Mouse (Mus musculus) forebrain, embryonic 10.5 days (tissue): ENCODE measurements around the gene 1190002N15Rik. TPM values are rescaled to one million over a fixed set of nuclear protein-coding genes. Genes with fewer than 3 reads are reported as not detected.

Experiments used
- DNase-seq: peaks from one replicate; pipeline ENCODE4 v3.0.0-alpha.2; 2017; ENCODE audit warnings: low spot score; ENCODE audit errors: extremely low spot score
- H3K27ac ChIP-seq: fragments of 300-500 bp; sonication (generic); 2 replicates; pipeline ENCODE4 v1.5.1; 2016; ENCODE audit warnings: mild to moderate bottlenecking
- H3K27me3 ChIP-seq: fragments of 300-500 bp; sonication (generic); 2 replicates; pipeline ENCODE4 v1.6.1; 2016; ENCODE audit warnings: mild to moderate bottlenecking; ENCODE audit not compliant: poor library complexity, severe bottlenecking
- H3K36me3 ChIP-seq: fragments of 300-500 bp; sonication (generic); replicated peaks from 2 replicates; pipeline ENCODE4 v1.6.1; 2016; ENCODE audit warnings: mild to moderate bottlenecking, moderate library complexity
- H3K4me1 ChIP-seq: fragments of 300-500 bp; sonication (generic); 2 replicates; pipeline ENCODE4 v1.6.1; 2016
- H3K4me3 ChIP-seq: fragments of 300-500 bp; sonication (generic); 2 replicates; pipeline ENCODE4 v1.5.1; 2016; ENCODE audit warnings: mild to moderate bottlenecking, moderate library complexity
- H3K9me3 ChIP-seq: fragments of 300-500 bp; sonication (generic); 2 replicates; pipeline ENCODE4 v1.6.1; 2016; ENCODE audit warnings: mild to moderate bottlenecking, moderate library complexity
- WGBS: fragments of 180-500 bp; shearing (Covaris S2); methylation state at CpG from one replicate; pipeline ENCODE4 v1.1.7; 2016; 5-methylcytosine and 5-hydroxymethylcytosine counted together
- polyA plus RNA-seq: library from polyadenylated mRNA; unstranded; fragments of >200 nt; fragmentation: Nextera tagmentation; extraction: Ambion mirVana; gene quantifications from 2 replicates; pipeline ENCODE4 v1.2.1, GENCODE M21; 2016

1190002N15Rik gene
- polyA plus RNA-seq, 1 experiment from 2014 or later: 3.9 TPM

DNA sequence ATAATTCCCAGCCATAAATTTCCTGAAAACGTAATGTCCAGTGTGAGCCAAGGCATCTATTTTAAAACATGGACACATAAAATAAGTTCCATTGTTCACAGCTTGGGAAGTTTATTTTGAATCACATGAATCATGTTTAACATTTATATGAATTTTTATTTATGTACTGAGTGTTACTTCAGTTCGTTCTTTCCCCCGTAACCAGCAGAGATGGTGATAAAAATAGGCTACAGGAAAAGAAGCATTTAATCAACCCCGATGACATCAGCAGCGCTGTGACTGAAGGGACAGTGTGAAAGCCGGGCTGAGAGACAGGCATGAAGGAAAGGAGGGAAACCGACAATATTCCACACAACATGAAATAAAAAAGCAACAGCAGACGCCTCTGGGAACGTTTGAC, 46.4 kb downstream of the 1190002N15Rik start:
- Histone ChIP-seq H3K4me3 (no peak overlapping the region), H3K4me1 (no peaks in the 10 kb centered on the region), H3K27me3 (no peaks in the 10 kb centered on the region), H3K36me3 (no peaks in the 10 kb centered on the region), H3K9me3 (no peaks in the 10 kb centered on the region), H3K27ac (no peak overlapping the region)
- WGBS: 90% methylated on average over 9 of the region's 9 CpGs
- no peak for DNase-seq

DNA sequence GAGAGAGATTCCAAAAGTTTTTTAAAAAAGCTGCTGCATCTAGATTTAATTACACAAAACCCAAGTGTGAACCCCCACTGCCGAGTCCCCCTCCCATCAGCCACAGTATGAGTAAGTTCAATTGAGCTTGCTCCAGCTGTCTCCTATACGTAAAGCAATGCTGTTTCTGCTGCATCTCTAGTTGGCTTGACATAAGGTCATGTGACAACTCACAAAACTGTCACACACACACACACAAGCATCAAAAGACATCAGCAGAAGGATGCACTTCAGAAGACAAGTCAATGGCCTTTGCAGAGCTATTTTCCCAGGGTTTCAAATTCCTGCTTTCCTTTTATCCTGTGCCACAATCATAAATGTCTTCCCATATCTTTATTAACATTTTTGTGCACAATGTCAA, 49.9 kb downstream of the 1190002N15Rik start:
- DNase-seq: no peak
- 92% methylated on average over 2 of the region's 2 CpGs for WGBS
- no peaks in the 10 kb centered on the region for H3K4me1 ChIP-seq

DNA sequence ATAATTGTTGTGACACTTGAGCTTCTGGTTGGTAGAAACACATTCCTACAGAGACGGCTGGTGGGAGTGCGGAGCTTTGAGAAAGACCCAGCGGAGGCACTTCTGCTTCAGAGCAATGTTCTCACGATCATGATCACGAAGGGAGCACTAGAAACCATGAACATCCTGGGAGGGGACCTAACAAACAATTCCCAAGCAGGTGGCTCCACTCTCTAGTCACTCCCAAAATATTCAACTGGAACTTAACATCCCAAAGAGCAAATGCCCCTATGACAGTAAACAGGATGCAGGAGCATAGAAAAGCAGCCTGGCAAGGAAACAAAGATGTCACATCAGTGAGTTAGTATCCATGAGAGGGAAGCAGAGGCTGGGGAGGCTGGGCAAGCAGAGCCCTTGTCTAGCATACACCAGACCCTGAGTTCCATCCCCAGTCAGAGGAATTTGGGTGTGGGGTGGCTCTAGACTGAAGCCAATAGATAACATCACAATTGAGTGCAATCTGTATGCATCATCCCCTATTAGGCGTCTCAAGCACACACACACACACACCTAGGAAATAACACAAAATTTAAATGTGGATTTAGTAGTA, 54.5 kb downstream of the 1190002N15Rik start:
- no peaks in the 10 kb centered on the region for H3K4me1 ChIP-seq

More for the DNA sequence above, 49.9 kb downstream of the 1190002N15Rik start:
- Histone ChIP-seq H3K36me3 (no peaks in the 10 kb centered on the region), H3K9me3 (no peaks in the 10 kb centered on the region), H3K27ac (no peak overlapping the region), H3K4me3 (no peak overlapping the region), H3K27me3 (no peaks in the 10 kb centered on the region)

DNA sequence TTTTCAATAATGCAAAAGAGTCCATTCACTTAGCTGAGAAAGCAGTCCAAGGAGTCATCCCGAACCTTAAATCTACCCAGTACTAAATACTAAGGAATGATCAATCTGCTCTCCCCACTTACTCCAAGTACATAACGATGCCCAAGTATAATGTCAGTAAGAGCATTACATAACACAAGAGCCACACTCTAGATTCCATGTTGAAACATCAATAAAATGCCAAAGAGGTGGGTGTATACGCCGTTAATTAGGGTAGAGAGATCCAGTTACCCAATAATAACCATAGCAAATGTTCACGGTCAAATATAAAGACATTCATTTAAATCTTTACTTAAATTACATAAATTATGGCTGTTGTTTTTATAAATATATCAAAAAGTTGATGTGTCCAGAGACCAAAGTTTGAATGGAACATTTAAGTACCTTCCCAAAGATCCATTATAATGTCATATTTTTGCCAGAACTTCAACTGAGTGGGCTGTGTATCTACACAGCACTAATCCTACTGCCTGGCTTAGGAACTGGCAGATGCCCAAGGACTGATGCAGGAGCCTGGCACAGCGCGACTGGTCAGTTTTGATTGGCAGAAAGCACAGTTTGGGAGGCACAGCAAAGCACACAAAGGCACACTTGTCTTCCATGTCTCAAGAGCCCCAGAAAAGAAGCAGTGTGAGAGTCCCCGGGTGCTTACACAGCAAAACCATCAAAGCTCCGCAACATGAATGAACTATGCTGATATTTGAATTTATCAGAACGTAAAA, 55.5 kb downstream of the 1190002N15Rik start:
- Histone ChIP-seq H3K4me1 (no peaks in the 10 kb centered on the region), H3K27me3 (no peaks in the 10 kb centered on the region), H3K4me3 (no peak overlapping the region), H3K36me3 (no peaks in the 10 kb centered on the region), H3K27ac (no peak overlapping the region), H3K9me3 (no peaks in the 10 kb centered on the region)
- 88% methylated on average over 10 of the region's 10 CpGs for WGBS
- DNase-seq: no peak

More for the DNA sequence above, 54.5 kb downstream of the 1190002N15Rik start:
- Histone ChIP-seq H3K27ac (no peak overlapping the region), H3K9me3 (no peaks in the 10 kb centered on the region), H3K27me3 (no peaks in the 10 kb centered on the region), H3K36me3 (no peaks in the 10 kb centered on the region), H3K4me3 (no peak overlapping the region)
- WGBS: 87% methylated on average over 6 of the region's 6 CpGs
- no peak for DNase-seq

DNA sequence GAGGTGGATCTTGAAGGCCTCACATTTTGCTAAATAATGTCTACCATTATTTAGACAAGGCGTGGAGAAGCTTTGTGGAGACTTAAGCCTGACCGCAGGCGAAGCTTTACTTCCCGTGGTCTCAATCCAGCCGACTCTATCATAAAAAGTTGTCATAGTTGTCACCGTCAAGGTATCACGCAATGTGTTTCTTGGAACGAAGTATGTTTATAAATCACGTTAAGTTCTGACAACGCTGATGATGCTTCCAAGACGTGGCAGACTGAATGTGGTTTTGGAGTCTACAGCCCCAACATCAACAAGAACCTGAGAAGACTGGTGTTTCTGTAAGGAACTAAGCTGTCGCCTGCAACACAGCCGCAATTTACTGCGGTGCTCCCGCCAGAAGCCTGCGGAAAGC, 56.8 kb downstream of the 1190002N15Rik start:
- Histone ChIP-seq H3K27ac (no peak overlapping the region), H3K9me3 (no peaks in the 10 kb centered on the region), H3K36me3 (no peaks in the 10 kb centered on the region), H3K4me3 (no peak overlapping the region), H3K27me3 (no peaks in the 10 kb centered on the region), H3K4me1 (no peaks in the 10 kb centered on the region)
- WGBS: 95% methylated on average over 16 of the region's 16 CpGs
- DNase-seq: no peak

DNA sequence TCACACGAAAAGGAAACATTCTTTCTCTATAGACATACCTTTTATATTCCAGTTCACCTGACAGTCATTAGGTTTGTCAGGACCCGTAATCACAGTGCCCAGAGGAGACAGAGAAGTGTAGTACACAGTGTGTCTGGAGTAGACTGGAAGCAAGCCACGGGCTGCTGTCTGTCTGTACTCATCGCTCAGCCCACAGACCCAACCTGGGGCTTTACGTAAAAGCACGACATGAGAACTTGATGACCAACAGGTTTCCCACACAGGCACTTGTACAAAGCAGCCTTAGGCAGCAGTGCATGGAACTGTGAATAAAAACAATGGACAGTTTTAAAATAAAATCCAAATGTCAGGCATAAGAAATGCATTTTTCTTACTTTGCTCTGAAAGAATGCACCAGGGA, 58.5 kb downstream of the 1190002N15Rik start:
- Histone ChIP-seq H3K27me3 (no peaks in the 10 kb centered on the region), H3K27ac (no peak overlapping the region), H3K4me1 (no peaks in the 10 kb centered on the region), H3K9me3 (no peaks in the 10 kb centered on the region), H3K4me3 (no peak overlapping the region), H3K36me3 (no peaks in the 10 kb centered on the region)
- no peak for DNase-seq
- WGBS: 88% methylated on average over 6 of the region's 6 CpGs

DNA sequence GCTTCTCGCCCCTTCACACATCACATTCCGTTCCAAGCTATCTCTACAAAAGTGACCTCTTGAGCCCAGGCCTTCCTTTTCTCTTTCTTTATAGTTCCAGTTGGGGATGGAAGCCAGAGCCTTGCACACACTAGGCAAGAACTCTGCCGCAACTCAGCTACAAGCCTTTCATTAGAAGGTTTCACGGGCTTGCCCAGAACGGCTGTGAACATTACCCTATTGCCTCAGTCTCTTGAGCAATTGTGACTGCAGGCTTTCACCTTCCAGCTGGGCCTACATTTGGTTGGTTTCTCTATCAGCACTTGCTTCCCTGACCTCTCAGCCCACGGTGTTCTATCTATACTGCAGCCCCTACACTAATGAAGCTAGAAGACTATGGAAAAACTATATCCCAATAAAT, 58.9 kb downstream of the 1190002N15Rik start:
- Histone ChIP-seq H3K27me3 (no peaks in the 10 kb centered on the region), H3K36me3 (no peaks in the 10 kb centered on the region), H3K9me3 (no peaks in the 10 kb centered on the region), H3K27ac (no peak overlapping the region), H3K4me1 (no peaks in the 10 kb centered on the region), H3K4me3 (no peak overlapping the region)
- DNase-seq: no peak
- WGBS: 93% methylated on average over 6 of the region's 6 CpGs

DNA sequence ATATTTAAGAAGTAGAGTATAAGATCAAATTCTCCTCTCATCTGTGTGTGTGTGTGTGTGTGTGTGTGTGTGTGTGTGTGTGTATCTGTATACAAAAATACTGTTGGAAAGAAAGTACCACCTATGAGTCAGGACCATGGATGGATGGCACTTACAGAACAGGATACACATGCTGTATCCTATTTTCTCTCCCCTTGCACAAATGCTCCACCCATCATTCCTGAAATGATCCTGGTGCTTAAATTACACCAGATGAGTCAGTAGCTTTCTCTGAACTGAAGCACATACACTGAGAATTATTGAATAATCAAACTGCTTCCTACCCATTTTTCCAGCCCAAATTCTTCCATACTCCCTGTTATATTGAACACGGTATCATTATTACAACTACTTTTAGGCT, 61.9 kb downstream of the 1190002N15Rik start:
- H3K4me3 ChIP-seq: no peak overlapping the region
- no peaks in the 10 kb centered on the region for H3K9me3 ChIP-seq
- H3K27me3 ChIP-seq: no peaks in the 10 kb centered on the region
- 93% methylated on average over 1 of the region's 1 CpGs for WGBS
- DNase-seq: no peak
- H3K36me3 ChIP-seq: no peaks in the 10 kb centered on the region
- H3K27ac ChIP-seq: no peak overlapping the region
- no peaks in the 10 kb centered on the region for H3K4me1 ChIP-seq

DNA sequence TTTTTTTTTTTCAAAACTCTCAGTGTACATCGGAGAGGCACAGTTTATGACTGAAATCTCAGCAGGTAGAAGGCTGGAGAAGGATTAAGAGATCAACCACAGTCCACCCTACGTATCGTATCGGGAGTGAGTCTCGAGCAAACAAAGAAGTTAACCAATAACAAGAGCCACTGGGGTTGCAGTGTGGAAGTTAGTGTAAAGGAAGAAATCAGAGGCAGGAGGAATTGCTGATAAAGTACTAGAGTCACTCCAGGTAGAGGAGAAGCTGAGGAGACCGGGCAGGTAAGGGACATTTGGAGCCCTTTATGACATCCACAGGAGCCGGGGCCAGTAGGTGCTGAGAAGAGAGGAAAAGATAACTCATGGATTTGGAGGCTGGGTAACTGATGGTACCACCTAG, 64.0 kb downstream of the 1190002N15Rik start:
- WGBS: 86% methylated on average over 7 of the region's 7 CpGs
- no peak for DNase-seq

DNA sequence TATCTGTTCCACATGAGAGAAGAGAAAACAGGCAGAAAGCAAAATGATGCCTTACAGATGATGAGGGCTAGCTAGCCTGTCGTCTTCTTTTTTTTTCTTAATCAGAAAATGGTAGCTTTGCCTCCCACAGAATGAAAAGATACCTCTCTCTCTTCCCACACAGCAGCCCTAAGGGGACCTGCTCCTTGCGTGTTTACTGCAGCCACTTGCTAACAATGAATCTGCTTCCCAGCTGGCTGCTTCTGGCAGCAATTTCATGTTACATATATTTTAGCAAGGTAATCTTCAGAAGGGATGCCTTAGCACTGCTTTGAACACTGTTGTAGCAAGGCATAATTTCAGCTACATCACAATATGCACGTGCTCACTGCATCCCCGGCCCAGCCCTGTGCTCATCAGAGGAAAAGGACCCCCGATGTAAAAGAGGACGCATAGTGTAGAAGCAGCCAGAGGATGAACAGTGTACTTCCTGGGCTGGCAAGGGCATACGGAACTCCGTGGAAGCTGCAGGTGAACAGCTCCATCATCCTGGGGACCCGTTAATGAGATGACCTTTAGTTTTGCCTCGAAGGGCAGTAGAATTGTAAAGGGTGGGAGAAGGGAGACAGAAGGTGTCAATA, 64.8 kb downstream of the 1190002N15Rik start:
- no peaks in the 10 kb centered on the region for H3K36me3 ChIP-seq
- no peaks in the 10 kb centered on the region for H3K27me3 ChIP-seq
- no peaks in the 10 kb centered on the region for H3K4me1 ChIP-seq
- no peaks in the 10 kb centered on the region for H3K9me3 ChIP-seq
- no peak overlapping the region for H3K27ac ChIP-seq
- WGBS: 88% methylated on average over 10 of the region's 10 CpGs
- no peak for DNase-seq
- no peak overlapping the region for H3K4me3 ChIP-seq

More for the DNA sequence above, 64.0 kb downstream of the 1190002N15Rik start:
- no peaks in the 10 kb centered on the region for H3K27me3 ChIP-seq
- no peak overlapping the region for H3K4me3 ChIP-seq
- no peaks in the 10 kb centered on the region for H3K4me1 ChIP-seq
- no peak overlapping the region for H3K27ac ChIP-seq
- no peaks in the 10 kb centered on the region for H3K36me3 ChIP-seq
- H3K9me3 ChIP-seq: no peaks in the 10 kb centered on the region

DNA sequence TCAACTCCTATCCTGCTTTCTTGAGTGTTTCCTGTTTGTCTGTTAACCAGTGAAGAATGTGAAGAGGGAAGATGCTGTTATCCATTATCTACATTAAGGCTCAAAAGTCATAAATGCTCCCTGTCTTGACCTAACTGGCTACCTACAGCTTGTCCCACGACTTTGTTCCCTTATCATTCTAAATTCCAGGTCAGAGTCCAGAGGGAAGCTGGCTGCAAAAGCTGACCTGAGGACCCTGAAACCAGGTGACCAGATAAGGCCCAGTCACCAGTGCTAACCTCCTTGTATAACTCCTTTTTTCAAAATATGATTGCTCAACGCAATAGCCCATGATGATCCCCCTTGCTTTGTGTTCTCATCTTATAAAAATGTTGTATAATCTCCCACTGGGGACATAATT, 66.4 kb downstream of the 1190002N15Rik start:
- H3K9me3 ChIP-seq: no peaks in the 10 kb centered on the region
- H3K27ac ChIP-seq: no peak overlapping the region
- H3K4me1 ChIP-seq: no peaks in the 10 kb centered on the region
- DNase-seq: no peak
- H3K4me3 ChIP-seq: no peak overlapping the region
- H3K36me3 ChIP-seq: no peaks in the 10 kb centered on the region
- 79% methylated on average over 2 of the region's 2 CpGs for WGBS
- no peaks in the 10 kb centered on the region for H3K27me3 ChIP-seq
